In the genomic region with DNA sequence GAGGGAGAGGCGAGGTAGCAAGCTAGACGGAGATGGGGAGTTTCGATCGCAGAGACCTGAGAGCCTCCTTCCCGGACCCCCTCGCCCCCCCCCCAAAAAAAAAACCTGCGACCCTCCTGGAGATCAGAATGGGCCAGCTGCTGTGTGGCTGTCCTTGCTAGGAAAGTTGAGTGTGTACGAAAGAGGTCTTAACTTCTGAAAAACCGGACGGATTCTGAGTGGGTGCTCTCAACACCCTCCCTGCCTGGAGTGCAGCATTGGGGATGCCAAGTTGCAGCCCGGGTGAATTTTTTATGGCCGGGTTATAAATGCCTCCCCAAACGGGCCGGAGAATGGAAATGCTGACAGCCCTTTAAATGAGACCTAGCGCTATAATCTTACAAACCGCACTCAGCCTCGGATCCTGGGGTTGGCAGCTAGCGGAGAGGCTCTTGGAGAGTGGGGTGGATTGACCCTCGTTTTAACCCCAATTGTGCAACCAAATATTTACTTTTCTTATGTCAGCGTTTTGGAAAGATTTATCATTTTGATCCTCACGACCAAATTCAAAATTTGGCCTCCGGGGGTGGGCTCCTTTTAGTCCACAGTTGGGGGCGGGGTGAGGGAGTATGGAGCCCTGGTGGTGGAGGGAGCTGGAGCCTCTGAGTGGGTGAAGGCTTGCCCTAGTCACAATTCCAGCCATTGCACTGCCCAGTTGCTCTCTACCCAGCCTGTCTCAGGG, we compare ENCODE assay signal across 10 mouse cellular contexts. TPM values are rescaled to one million over a fixed set of nuclear protein-coding genes. Genes with fewer than 3 reads are reported as not detected.
DNase-seq lines count a peak whose midpoint lies in the region; ATAC-seq lines count a peak whose summit lies in the region.
"Had no signal": no experiment of that assay in that cellular context is flagged by ENCODE, and none has a peak within 500 bp of the region (broad histone marks: within the 10 kb centered on the region; RNA-seq: fewer than 3 reads in every experiment).

No protein-coding gene starts in this region.

- H3K27me3 ChIP-seq in heart, embryonic 10.5 days (ENCODE audit: insufficient read depth, poor library complexity, severe bottlenecking): peaks cover 7% of the 10 kb centered on the region
- H3K27me3 ChIP-seq in limb, embryonic 12.5 days: peaks cover 5% of the 10 kb centered on the region; the same call in 1 of the 2 replicates
- H3K27me3 ChIP-seq in neural tube, embryonic 12.5 days (replicated peaks): peaks cover 59% of the 10 kb centered on the region

- no peak for ATAC-seq in limb, embryonic 12.5 days (ENCODE audit: insufficient number of reproducible peaks, insufficient read depth, low FRiP score, low TSS enrichment, low read depth)
- no peak for ATAC-seq in neural tube, embryonic 12.5 days (ENCODE audit: low FRiP score, low read depth)

- H3K4me1 ChIP-seq in heart, embryonic 10.5 days: peaks cover 58% of the 10 kb centered on the region
- peaks cover 73% of the 10 kb centered on the region for H3K4me1 ChIP-seq in limb, embryonic 12.5 days (replicated peaks)
- peaks cover 28% of the 10 kb centered on the region for H3K4me1 ChIP-seq in neural tube, embryonic 12.5 days

- no peaks in the 10 kb centered on the region for H3K36me3 ChIP-seq in heart, embryonic 10.5 days
- no peaks in the 10 kb centered on the region for H3K36me3 ChIP-seq in limb, embryonic 12.5 days
- no peaks in the 10 kb centered on the region for H3K36me3 ChIP-seq in neural tube, embryonic 12.5 days

- no peaks in the 10 kb centered on the region for H3K9me3 ChIP-seq in heart, embryonic 10.5 days
- H3K9me3 ChIP-seq in limb, embryonic 12.5 days: no peaks in the 10 kb centered on the region
- H3K9me3 ChIP-seq in neural tube, embryonic 12.5 days: no peaks in the 10 kb centered on the region

- peak overlapping the region; percentile 87 for H3K4me2 ChIP-seq in limb, embryonic 12.5 days
- H3K4me2 ChIP-seq in neural tube, embryonic 12.5 days (replicated peaks): peak overlapping the region; percentile 99

- DNase-seq in cerebellum, adult 18-20 months: peak; percentile 34 to 37
- DNase-seq in cerebellum, adult 8-10 months: no peak
- DNase-seq in adrenal gland, postnatal 25 days: peak; percentile 28
- peak; percentile 71 for DNase-seq in heart, embryonic 10.5 days (ENCODE audit: low spot score)
- DNase-seq in layer of hippocampus, postnatal 14 days (ENCODE audit: low spot score in 2 of 2): no peak
- no peak for DNase-seq in frontal cortex, postnatal 14 days (ENCODE audit: low spot score in 2 of 2)

- 1% methylated on average over 23 of the region's 23 CpGs for WGBS in heart, embryonic 10.5 days
- WGBS in limb, embryonic 12.5 days: under 1% methylated on average over 23 of the region's 23 CpGs
- under 1% methylated on average over 23 of the region's 23 CpGs for WGBS in neural tube, embryonic 12.5 days

- peak overlapping the region; percentile 90 for H3K9ac ChIP-seq in limb, embryonic 12.5 days (replicated peaks)
- H3K9ac ChIP-seq in neural tube, embryonic 12.5 days: peak overlapping the region; percentile 66; the same call in 1 of the 2 replicates

- H3K27ac ChIP-seq in heart, embryonic 10.5 days: peak overlapping the region; percentile 91
- peak overlapping the region; percentile 92 for H3K27ac ChIP-seq in limb, embryonic 12.5 days
- no peak overlapping the region for H3K27ac ChIP-seq in neural tube, embryonic 12.5 days

- peak overlapping the region; percentile 90 for H3K4me3 ChIP-seq in heart, embryonic 10.5 days
- peak overlapping the region; percentile 91 for H3K4me3 ChIP-seq in limb, embryonic 12.5 days (replicated peaks)
- peak overlapping the region; percentile 69 for H3K4me3 ChIP-seq in neural tube, embryonic 12.5 days
- H3K4me3 ChIP-seq: erythroblast, embryonic 14.5 days had no signal

RNA-seq across cellular contexts. Expression of a gene that starts 1.2 kb away (rescaled TPM):
- total RNA-seq in adrenal gland, postnatal 25 days (2021): 39.1 and 40.6 TPM in 2 replicates
- 11.3 and 22.2 TPM in 2 replicates for polyA plus RNA-seq in heart, embryonic 10.5 days (2016; fragmentation: Nextera tagmentation; extraction: Ambion mirVana)
- polyA plus RNA-seq in limb, embryonic 12.5 days (2016; fragmentation: Nextera tagmentation; extraction: Ambion mirVana): 29.7 and 32.1 TPM in 2 replicates
- polyA plus RNA-seq in neural tube, embryonic 12.5 days (2016; fragmentation: Nextera tagmentation; extraction: Ambion mirVana): 65.0 and 74.7 TPM in 2 replicates
- 100 to 1,000 TPM; 109 to 110 TPM for total RNA-seq in layer of hippocampus, postnatal 14 days (2021)
- polyA plus RNA-seq: C2C12; erythroblast, embryonic 14.5 days had no signal

Comparison
In these comparisons a context has a peak if more than half of its experiments do, and no peak if none do; other contexts are left out.
1. DNase-seq: peak in cerebellum, adult 18-20 months (2 of 2), adrenal gland, postnatal 25 days (single experiment) and heart, embryonic 10.5 days (single experiment); none in cerebellum, adult 8-10 months (single experiment), layer of hippocampus, postnatal 14 days (0 of 2) and frontal cortex, postnatal 14 days (0 of 2).
2. Peak in every context shown above with its lines, with median percentiles within 50 percentile points of each other: H3K4me3 ChIP-seq.